Mouse (Mus musculus): Measurements from ENCODE around the gene Ahsg. TPM values are rescaled to one million over a fixed set of nuclear protein-coding genes. Genes with fewer than 3 reads are reported as not detected.

Gene Ahsg
- polyA plus RNA-seq, 1 experiment from 2014 or later: 1.1 TPM

DNA sequence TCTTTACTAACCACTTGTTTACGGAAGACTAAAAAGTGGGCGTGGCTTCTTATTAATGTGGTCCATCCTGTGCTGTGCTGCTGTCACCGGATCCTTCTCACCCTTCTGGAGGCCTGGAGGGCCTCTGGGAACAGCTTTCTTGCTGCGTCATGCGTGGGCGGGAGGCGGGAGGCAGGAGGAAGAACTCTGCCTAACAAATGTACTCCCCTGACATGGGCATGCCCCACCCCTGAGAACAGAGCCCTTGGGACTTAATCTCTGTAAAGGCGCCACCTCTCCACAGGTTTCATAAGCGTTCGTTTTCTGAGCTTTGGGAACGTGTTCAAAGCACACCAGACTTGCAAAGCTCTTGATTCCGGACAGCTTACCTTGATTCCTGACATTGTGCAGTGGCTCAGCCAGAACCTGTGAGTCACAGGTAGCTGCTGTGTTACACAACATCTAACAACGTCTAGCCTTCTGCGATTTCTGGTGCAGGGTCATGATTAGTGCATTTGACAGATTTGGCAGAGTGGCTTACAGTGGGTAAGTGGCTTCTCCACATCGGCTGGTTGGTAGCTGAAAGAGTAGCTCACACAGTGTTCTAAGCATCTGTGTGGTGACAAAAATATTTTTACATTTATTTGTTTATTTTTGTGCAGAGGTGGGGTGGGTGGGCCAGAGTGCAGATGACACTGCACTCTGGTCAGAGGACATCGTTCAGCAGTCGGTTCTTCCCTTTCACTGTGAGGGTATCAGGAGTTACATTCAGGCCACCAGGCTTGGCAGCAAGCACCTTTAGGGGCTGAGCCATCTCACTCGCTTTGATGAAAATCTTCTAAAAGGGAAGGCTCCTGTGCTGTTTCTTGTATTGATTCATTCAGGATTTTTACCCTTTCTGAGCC lies 29.1 kb downstream of the Ahsg start:
- no peaks in the 10 kb centered on the region for H3K36me3 ChIP-seq (ENCODE audit: control insufficient read depth, insufficient read depth, low read length)
- 0 out of 2 replicates have a peak, but pooled peaks cover 3% of the 10 kb centered on the region for H3K9me3 ChIP-seq (ENCODE audit: control insufficient read depth, low read length)
- H3K4me3 ChIP-seq (ENCODE audit: low read length): no peak overlapping the region
- ATAC-seq (ENCODE audit: low FRiP score, low TSS enrichment): no peak
- H3K27me3 ChIP-seq (ENCODE audit: control insufficient read depth, insufficient read depth, low read length): no peaks in the 10 kb centered on the region
- no peak overlapping the region for H3K4me2 ChIP-seq (replicated peaks; ENCODE audit: low read depth, low read length)
- no peaks in the 10 kb centered on the region for H3K4me1 ChIP-seq (ENCODE audit: control insufficient read depth, insufficient read depth, low read length)
- H3K9ac ChIP-seq (ENCODE audit: low read depth, low read length): no peak overlapping the region
- 56% methylated on average over 18 of the region's 18 CpGs for WGBS
- H3K27ac ChIP-seq (ENCODE audit: low read depth, low read length): no peak overlapping the region

GRCm38 (mm10) chr16:22921761-22922160 lies 30.7 kb downstream of the Ahsg start:
- Histone ChIP-seq H3K27me3 (ENCODE audit: control insufficient read depth, insufficient read depth, low read length) (no peaks in the 10 kb centered on the region), H3K27ac (ENCODE audit: low read depth, low read length) (no peak overlapping the region), H3K9me3 (ENCODE audit: control insufficient read depth, low read length) (no peaks in the 10 kb centered on the region), H3K36me3 (ENCODE audit: control insufficient read depth, insufficient read depth, low read length) (no peaks in the 10 kb centered on the region), H3K9ac (ENCODE audit: low read depth, low read length) (no peak overlapping the region), H3K4me3 (ENCODE audit: low read length) (no peak overlapping the region), H3K4me1 (ENCODE audit: control insufficient read depth, insufficient read depth, low read length) (no peaks in the 10 kb centered on the region), H3K4me2 (replicated peaks; ENCODE audit: low read depth, low read length) (no peak overlapping the region)
- ATAC-seq (ENCODE audit: low FRiP score, low TSS enrichment): no peak
- 94% methylated on average over 5 of the region's 5 CpGs for WGBS

DNA sequence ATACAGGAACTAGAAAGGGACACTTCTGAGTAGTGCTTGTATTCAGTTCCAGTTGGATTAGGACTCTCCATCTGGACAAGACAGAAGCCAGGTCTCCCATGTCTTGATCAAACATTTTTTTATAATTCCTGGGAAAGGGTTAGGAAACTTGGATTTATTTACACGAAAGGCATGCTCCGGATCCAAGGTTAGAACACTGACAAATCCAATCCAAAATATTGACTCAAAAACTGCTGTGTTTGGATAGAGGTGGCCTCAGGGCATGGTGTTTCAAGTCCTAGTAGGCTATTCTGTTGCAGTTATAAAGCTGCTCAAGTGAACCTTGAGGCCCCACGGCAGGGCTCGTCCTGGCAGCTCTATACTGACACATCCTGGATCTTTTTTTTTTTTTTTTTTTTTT lies 31.4 kb downstream of the Ahsg start:
- H3K27ac ChIP-seq (ENCODE audit: low read depth, low read length): no peak overlapping the region
- WGBS: 81% methylated on average over 4 of the region's 4 CpGs
- no peaks in the 10 kb centered on the region for H3K27me3 ChIP-seq (ENCODE audit: control insufficient read depth, insufficient read depth, low read length)
- ATAC-seq (ENCODE audit: low FRiP score, low TSS enrichment): no peak
- no peaks in the 10 kb centered on the region for H3K4me1 ChIP-seq (ENCODE audit: control insufficient read depth, insufficient read depth, low read length)
- H3K36me3 ChIP-seq (ENCODE audit: control insufficient read depth, insufficient read depth, low read length): no peaks in the 10 kb centered on the region
- no peak overlapping the region for H3K4me3 ChIP-seq (ENCODE audit: low read length)
- H3K9me3 ChIP-seq (ENCODE audit: control insufficient read depth, low read length): no peaks in the 10 kb centered on the region
- no peak overlapping the region for H3K4me2 ChIP-seq (replicated peaks; ENCODE audit: low read depth, low read length)
- H3K9ac ChIP-seq (ENCODE audit: low read depth, low read length): no peak overlapping the region

DNA sequence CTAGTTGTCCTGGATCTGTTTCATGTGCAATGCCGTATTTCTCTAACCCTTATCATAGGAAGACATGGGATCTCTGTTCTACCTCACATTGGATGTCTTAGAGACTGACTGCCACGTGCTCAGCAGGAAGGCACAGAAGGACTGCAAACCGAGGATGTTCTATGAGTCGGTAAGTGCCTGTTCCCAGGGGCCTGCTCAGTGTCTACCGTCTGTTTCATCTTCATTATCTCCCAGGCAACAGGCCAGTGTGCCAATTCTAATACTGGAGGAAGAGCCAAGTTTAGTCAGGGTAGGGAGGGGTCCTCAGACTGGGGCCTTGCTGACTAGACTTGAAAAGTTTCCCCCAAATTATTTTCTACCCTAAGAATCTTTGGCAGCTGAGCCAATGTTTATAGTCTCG lies 38.5 kb downstream of the Ahsg start:
- Histone ChIP-seq H3K36me3 (ENCODE audit: control insufficient read depth, insufficient read depth, low read length) (no peaks in the 10 kb centered on the region), H3K4me2 (replicated peaks; ENCODE audit: low read depth, low read length) (no peak overlapping the region), H3K27ac (ENCODE audit: low read depth, low read length) (no peak overlapping the region), H3K9ac (ENCODE audit: low read depth, low read length) (no peak overlapping the region), H3K9me3 (ENCODE audit: control insufficient read depth, low read length) (no peaks in the 10 kb centered on the region), H3K27me3 (ENCODE audit: control insufficient read depth, insufficient read depth, low read length) (no peaks in the 10 kb centered on the region), H3K4me3 (ENCODE audit: low read length) (no peak overlapping the region), H3K4me1 (ENCODE audit: control insufficient read depth, insufficient read depth, low read length) (no peaks in the 10 kb centered on the region)
- WGBS: 87% methylated on average over 6 of the region's 6 CpGs
- ATAC-seq (ENCODE audit: low FRiP score, low TSS enrichment): no peak

GRCm38 (mm10) chr16:22931431-22932200 lies 40.5 kb downstream of the Ahsg start:
- no peak overlapping the region for H3K4me3 ChIP-seq (ENCODE audit: low read length)
- no peak overlapping the region for H3K9ac ChIP-seq (ENCODE audit: low read depth, low read length)
- H3K9me3 ChIP-seq (ENCODE audit: control insufficient read depth, low read length): no peaks in the 10 kb centered on the region
- ATAC-seq (ENCODE audit: low FRiP score, low TSS enrichment): no peak
- H3K27me3 ChIP-seq (ENCODE audit: control insufficient read depth, insufficient read depth, low read length): no peaks in the 10 kb centered on the region
- no peak overlapping the region for H3K4me2 ChIP-seq (replicated peaks; ENCODE audit: low read depth, low read length)
- no peaks in the 10 kb centered on the region for H3K4me1 ChIP-seq (ENCODE audit: control insufficient read depth, insufficient read depth, low read length)
- no peaks in the 10 kb centered on the region for H3K36me3 ChIP-seq (ENCODE audit: control insufficient read depth, insufficient read depth, low read length)
- H3K27ac ChIP-seq (ENCODE audit: low read depth, low read length): no peak overlapping the region
- 86% methylated on average over 11 of the region's 11 CpGs for WGBS

- Histone ChIP-seq H3K27ac (ENCODE audit: low read depth, low read length) (no peak overlapping the region), H3K27me3 (ENCODE audit: control insufficient read depth, insufficient read depth, low read length) (no peaks in the 10 kb centered on the region), H3K9ac (ENCODE audit: low read depth, low read length) (no peak overlapping the region), H3K4me1 (ENCODE audit: control insufficient read depth, insufficient read depth, low read length) (no peaks in the 10 kb centered on the region), H3K4me2 (replicated peaks; ENCODE audit: low read depth, low read length) (no peak overlapping the region), H3K9me3 (ENCODE audit: control insufficient read depth, low read length) (no peaks in the 10 kb centered on the region), H3K36me3 (ENCODE audit: control insufficient read depth, insufficient read depth, low read length) (no peaks in the 10 kb centered on the region), H3K4me3 (ENCODE audit: low read length) (no peak overlapping the region)
- 90% methylated on average over 12 of the region's 12 CpGs for WGBS
- ATAC-seq (ENCODE audit: low FRiP score, low TSS enrichment): no peak
Observed at GRCm38 (mm10) chr16:22937631-22938030, 46.6 kb downstream of the Ahsg start.

- ATAC-seq (ENCODE audit: low FRiP score, low TSS enrichment): no peak
- WGBS: 80% methylated on average over 2 of the region's 2 CpGs
- H3K36me3 ChIP-seq (ENCODE audit: control insufficient read depth, insufficient read depth, low read length): no peaks in the 10 kb centered on the region
- no peaks in the 10 kb centered on the region for H3K27me3 ChIP-seq (ENCODE audit: control insufficient read depth, insufficient read depth, low read length)
- H3K9ac ChIP-seq (ENCODE audit: low read depth, low read length): no peak overlapping the region
- no peak overlapping the region for H3K4me2 ChIP-seq (replicated peaks; ENCODE audit: low read depth, low read length)
- no peak overlapping the region for H3K27ac ChIP-seq (ENCODE audit: low read depth, low read length)
- H3K9me3 ChIP-seq (ENCODE audit: control insufficient read depth, low read length): no peaks in the 10 kb centered on the region
- no peak overlapping the region for H3K4me3 ChIP-seq (ENCODE audit: low read length)
- H3K4me1 ChIP-seq (ENCODE audit: control insufficient read depth, insufficient read depth, low read length): no peaks in the 10 kb centered on the region
Observed at GRCm38 (mm10) chr16:22938541-22938940, 47.5 kb downstream of the Ahsg start.

GRCm38 (mm10) chr16:22939120-22939695 lies 48.1 kb downstream of the Ahsg start:
- Histone ChIP-seq H3K9ac (ENCODE audit: low read depth, low read length) (no peak overlapping the region), H3K4me3 (ENCODE audit: low read length) (no peak overlapping the region), H3K4me1 (ENCODE audit: control insufficient read depth, insufficient read depth, low read length) (no peaks in the 10 kb centered on the region), H3K27ac (ENCODE audit: low read depth, low read length) (no peak overlapping the region), H3K4me2 (replicated peaks; ENCODE audit: low read depth, low read length) (no peak overlapping the region), H3K36me3 (ENCODE audit: control insufficient read depth, insufficient read depth, low read length) (no peaks in the 10 kb centered on the region), H3K27me3 (ENCODE audit: control insufficient read depth, insufficient read depth, low read length) (no peaks in the 10 kb centered on the region), H3K9me3 (ENCODE audit: control insufficient read depth, low read length) (no peaks in the 10 kb centered on the region)
- 76% methylated on average over 8 of the region's 8 CpGs for WGBS
- ATAC-seq (ENCODE audit: low FRiP score, low TSS enrichment): no peak
